Mouse (Mus musculus): ENCODE results near the gene Sema3a. TPM values are rescaled to one million over a fixed set of nuclear protein-coding genes. Genes with fewer than 3 reads are reported as not detected.

The Sema3a gene
- polyA plus RNA-seq, 1 experiment, result 0.25 TPM

- H3K4me3 ChIP-seq (ENCODE audit: low read depth, low read length), result no peak overlapping the region
- no peaks in the 10 kb centered on the region for H3K27me3 ChIP-seq (ENCODE audit: control insufficient read depth, insufficient read depth, low read length)
- 65% methylated on average over 5 of the region's 5 CpGs for WGBS
- H3K36me3 ChIP-seq (ENCODE audit: control insufficient read depth, insufficient read depth, low read length), result no peaks in the 10 kb centered on the region
- H3K4me1 ChIP-seq (ENCODE audit: control insufficient read depth, insufficient read depth, insufficient read length, low read length), result no peaks in the 10 kb centered on the region
- H3K27ac ChIP-seq (ENCODE audit: insufficient read depth, low read depth, low read length), result no peak overlapping the region
- TF ChIP-seq POLR2A (IDR thresholded peaks at IDR 0.05; ENCODE audit: low read depth, low read length), result no peak
- no peak for TF ChIP-seq CTCF (IDR thresholded peaks at IDR 0.05; ENCODE audit: extremely low read depth, insufficient read length, insufficient replicate concordance, low read depth, low read length)
Observed at GRCm38 (mm10) chr5:13318728-13319429, 193.7 kb downstream of the Sema3a start.

GRCm38 (mm10) chr5:13320138-13320537 is 194.9 kb downstream of the Sema3a start:
- H3K36me3 ChIP-seq (ENCODE audit: control insufficient read depth, insufficient read depth, low read length), result no peaks in the 10 kb centered on the region
- no peaks in the 10 kb centered on the region for H3K27me3 ChIP-seq (ENCODE audit: control insufficient read depth, insufficient read depth, low read length)
- no peaks in the 10 kb centered on the region for H3K4me1 ChIP-seq (ENCODE audit: control insufficient read depth, insufficient read depth, insufficient read length, low read length)
- WGBS, result 84% methylated on average over 3 of the region's 3 CpGs
- no peak overlapping the region for H3K4me3 ChIP-seq (ENCODE audit: low read depth, low read length)
- H3K27ac ChIP-seq (ENCODE audit: insufficient read depth, low read depth, low read length), result no peak overlapping the region
- TF ChIP-seq CTCF (IDR thresholded peaks at IDR 0.05; ENCODE audit: extremely low read depth, insufficient read length, insufficient replicate concordance, low read depth, low read length) (no peak), POLR2A (IDR thresholded peaks at IDR 0.05; ENCODE audit: low read depth, low read length) (no peak)

GRCm38 (mm10) chr5:13327281-13327680 is 202.1 kb downstream of the Sema3a start:
- WGBS, result 75% methylated on average over 5 of the region's 5 CpGs
- Histone ChIP-seq H3K27me3 (ENCODE audit: control insufficient read depth, insufficient read depth, low read length) (no peaks in the 10 kb centered on the region), H3K4me1 (ENCODE audit: control insufficient read depth, insufficient read depth, insufficient read length, low read length) (no peaks in the 10 kb centered on the region), H3K4me3 (ENCODE audit: low read depth, low read length) (no peak overlapping the region), H3K36me3 (ENCODE audit: control insufficient read depth, insufficient read depth, low read length) (no peaks in the 10 kb centered on the region), H3K27ac (ENCODE audit: insufficient read depth, low read depth, low read length) (no peak overlapping the region)
- no peak for TF ChIP-seq CTCF (IDR thresholded peaks at IDR 0.05; ENCODE audit: extremely low read depth, insufficient read length, insufficient replicate concordance, low read depth, low read length)
- no peak for TF ChIP-seq POLR2A (IDR thresholded peaks at IDR 0.05; ENCODE audit: low read depth, low read length)

- no peaks in the 10 kb centered on the region for H3K36me3 ChIP-seq (ENCODE audit: control insufficient read depth, insufficient read depth, low read length)
- 60% methylated on average over 2 of the region's 2 CpGs for WGBS
- H3K27me3 ChIP-seq (ENCODE audit: control insufficient read depth, insufficient read depth, low read length), result no peaks in the 10 kb centered on the region
- TF ChIP-seq CTCF (IDR thresholded peaks at IDR 0.05; ENCODE audit: extremely low read depth, insufficient read length, insufficient replicate concordance, low read depth, low read length) (no peak), POLR2A (IDR thresholded peaks at IDR 0.05; ENCODE audit: low read depth, low read length) (no peak)
- H3K27ac ChIP-seq (ENCODE audit: insufficient read depth, low read depth, low read length), result no peak overlapping the region
- H3K4me3 ChIP-seq (ENCODE audit: low read depth, low read length), result no peak overlapping the region
- H3K4me1 ChIP-seq (ENCODE audit: control insufficient read depth, insufficient read depth, insufficient read length, low read length), result no peaks in the 10 kb centered on the region
Observed at GRCm38 (mm10) chr5:13331412-13331811, 206.2 kb downstream of the Sema3a start.

GRCm38 (mm10) chr5:13337665-13338064 is 212.5 kb downstream of the Sema3a start:
- Histone ChIP-seq H3K27ac (ENCODE audit: insufficient read depth, low read depth, low read length) (no peak overlapping the region), H3K4me3 (ENCODE audit: low read depth, low read length) (no peak overlapping the region), H3K36me3 (ENCODE audit: control insufficient read depth, insufficient read depth, low read length) (no peaks in the 10 kb centered on the region), H3K27me3 (ENCODE audit: control insufficient read depth, insufficient read depth, low read length) (no peaks in the 10 kb centered on the region), H3K4me1 (ENCODE audit: control insufficient read depth, insufficient read depth, insufficient read length, low read length) (no peaks in the 10 kb centered on the region)
- WGBS, result 24% methylated on average over 1 of the region's 1 CpGs
- no peak for TF ChIP-seq CTCF (IDR thresholded peaks at IDR 0.05; ENCODE audit: extremely low read depth, insufficient read length, insufficient replicate concordance, low read depth, low read length)
- no peak for TF ChIP-seq POLR2A (IDR thresholded peaks at IDR 0.05; ENCODE audit: low read depth, low read length)

- Histone ChIP-seq H3K4me3 (ENCODE audit: low read depth, low read length) (no peak overlapping the region), H3K27me3 (ENCODE audit: control insufficient read depth, insufficient read depth, low read length) (no peaks in the 10 kb centered on the region), H3K36me3 (ENCODE audit: control insufficient read depth, insufficient read depth, low read length) (no peaks in the 10 kb centered on the region), H3K27ac (ENCODE audit: insufficient read depth, low read depth, low read length) (no peak overlapping the region), H3K4me1 (ENCODE audit: control insufficient read depth, insufficient read depth, insufficient read length, low read length) (no peaks in the 10 kb centered on the region)
- TF ChIP-seq POLR2A (IDR thresholded peaks at IDR 0.05; ENCODE audit: low read depth, low read length) (no peak), CTCF (IDR thresholded peaks at IDR 0.05; ENCODE audit: extremely low read depth, insufficient read length, insufficient replicate concordance, low read depth, low read length) (no peak)
- 78% methylated on average over 4 of the region's 4 CpGs for WGBS
Observed at GRCm38 (mm10) chr5:13347068-13347467, 221.9 kb downstream of the Sema3a start.

GRCm38 (mm10) chr5:13351611-13352010 is 226.4 kb downstream of the Sema3a start:
- Histone ChIP-seq H3K36me3 (ENCODE audit: control insufficient read depth, insufficient read depth, low read length) (no peaks in the 10 kb centered on the region), H3K27me3 (ENCODE audit: control insufficient read depth, insufficient read depth, low read length) (no peaks in the 10 kb centered on the region), H3K4me1 (ENCODE audit: control insufficient read depth, insufficient read depth, insufficient read length, low read length) (no peaks in the 10 kb centered on the region), H3K27ac (ENCODE audit: insufficient read depth, low read depth, low read length) (no peak overlapping the region), H3K4me3 (ENCODE audit: low read depth, low read length) (no peak overlapping the region)
- 57% methylated on average over 4 of the region's 4 CpGs for WGBS
- TF ChIP-seq CTCF (IDR thresholded peaks at IDR 0.05; ENCODE audit: extremely low read depth, insufficient read length, insufficient replicate concordance, low read depth, low read length), result no peak
- no peak for TF ChIP-seq POLR2A (IDR thresholded peaks at IDR 0.05; ENCODE audit: low read depth, low read length)
